ENCODE assay signal across 10 mouse cellular contexts in the genomic region with DNA sequence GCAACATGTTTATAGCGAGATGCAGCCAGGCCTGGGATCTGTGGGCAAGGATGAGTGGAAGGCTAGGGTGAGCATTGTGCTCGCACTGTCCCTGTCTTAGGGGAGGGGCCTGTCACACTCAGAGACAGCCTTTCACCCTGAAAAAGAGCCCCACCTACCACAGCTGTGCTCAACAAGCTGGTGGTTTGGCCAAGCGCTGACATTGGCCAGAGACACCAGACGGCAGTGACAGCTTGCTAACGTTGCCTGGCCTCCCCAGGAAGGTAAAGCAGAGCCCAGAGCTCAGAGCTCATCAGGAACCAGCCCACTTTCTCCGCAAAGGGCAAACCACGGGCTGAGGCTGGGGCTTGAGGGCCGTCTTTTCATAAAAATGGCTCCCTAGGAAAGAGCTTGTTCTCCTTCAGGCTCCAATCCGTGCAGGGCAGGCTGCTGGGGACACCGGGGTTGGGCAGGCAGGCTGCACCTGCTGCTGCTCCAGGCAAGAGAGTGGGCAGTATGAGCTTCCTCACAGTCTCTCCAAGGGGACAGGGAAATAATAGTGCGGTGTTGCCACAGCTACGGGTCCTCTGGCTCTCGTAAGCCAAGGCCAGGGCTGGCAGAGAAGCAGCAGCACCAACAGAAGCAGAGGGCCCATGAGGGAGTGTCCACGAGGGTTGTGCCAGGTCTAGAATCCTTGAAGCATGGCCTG. TPM values are rescaled to one million over a fixed set of nuclear protein-coding genes. Genes with fewer than 3 reads are reported as not detected.
DNase-seq lines count a peak whose midpoint lies in the region; ATAC-seq and TF ChIP-seq lines count a peak whose summit lies in the region.
"Had no signal": no experiment of that assay in that cellular context is flagged by ENCODE, and none has a peak within 500 bp of the region (broad histone marks: within the 10 kb centered on the region; RNA-seq: fewer than 3 reads in every experiment).

No protein-coding gene starts in this region.

- 23% methylated on average over 14 of the region's 14 CpGs for WGBS in hindbrain, postnatal 0 days

- no peaks in the 10 kb centered on the region for H3K27me3 ChIP-seq in hindbrain, postnatal 0 days (ENCODE audit: insufficient read depth, low read length)

- 0 out of 2 replicates have a peak, but pooled peaks have one; percentile 18 for ATAC-seq in frontal cortex, adult (ENCODE audit: low TSS enrichment)
- ATAC-seq in hindbrain, postnatal 0 days, result peak; percentile 67
- no peak for ATAC-seq in erythroid progenitor cell, adult 5-6 weeks (replicated peaks; ENCODE audit: low FRiP score, poor library complexity, severe bottlenecking)

- H3K4me3 ChIP-seq in hindbrain, postnatal 0 days (ENCODE audit: low read length), result no peak overlapping the region
- H3K4me3 ChIP-seq: liver, embryonic 15.5 days had no signal

- peak overlapping the region; percentile 35 for H3K9ac ChIP-seq in hindbrain, postnatal 0 days (replicated peaks; ENCODE audit: low read length)
- H3K9ac ChIP-seq: liver, embryonic 15.5 days had no signal

- H3K36me3 ChIP-seq in hindbrain, postnatal 0 days (ENCODE audit: insufficient read depth, low read length), result no peaks in the 10 kb centered on the region
- H3K36me3 ChIP-seq: liver, embryonic 15.5 days had no signal

- peaks cover 9% of the 10 kb centered on the region; the same call in 1 of the 2 replicates for H3K4me1 ChIP-seq in hindbrain, postnatal 0 days (ENCODE audit: insufficient read depth, low read length)

- no peak for DNase-seq in frontal cortex, adult 2 months (ENCODE audit: extremely low spot score in 1 of 2, low spot score in 1 of 2)
- DNase-seq in 416B (ENCODE audit: low read depth), result peak; percentile 60
- peak; percentile 87 for DNase-seq in brain, adult 2 months (ENCODE audit: low read depth, low spot score)
- peak; percentile 81 for DNase-seq in hindbrain, postnatal 0 days (ENCODE audit: low spot score)
- no peak for DNase-seq in gastrocnemius, postnatal 25 days
- no peak for DNase-seq in urinary bladder, postnatal 4 days (ENCODE audit: low spot score in 2 of 2)
- DNase-seq: right cerebral cortex, postnatal 4 days had no signal

- peak overlapping the region; percentile 2; the same call in 1 of the 2 replicates for H3K4me2 ChIP-seq in hindbrain, postnatal 0 days (ENCODE audit: low read depth, low read length)
- H3K4me2 ChIP-seq: liver, embryonic 15.5 days had no signal

- H3K27ac ChIP-seq in hindbrain, postnatal 0 days, result peak overlapping the region; percentile 79
- H3K27ac ChIP-seq: liver, embryonic 15.5 days had no signal

- H3K9me3 ChIP-seq in hindbrain, postnatal 0 days (ENCODE audit: low read length), result no peaks in the 10 kb centered on the region
- H3K9me3 ChIP-seq: liver, embryonic 15.5 days had no signal

- TF ChIP-seq CTCF in hindbrain, postnatal 0 days (IDR thresholded peaks at IDR 0.05; ENCODE audit: low read depth), result no peak

RNA-seq across cellular contexts. Expression of gene Aatk, which starts 4.3 kb away (rescaled TPM):
- polyA plus RNA-seq in frontal cortex, adult 2 months (2012; rRNA removed), result 182 and 188 TPM in 2 replicates
- total RNA-seq in hindbrain, postnatal 0 days (2014; rRNA removed), result 161 and 184 TPM in 2 replicates
- polyA plus RNA-seq in hindbrain, postnatal 0 days (2015; fragmentation: Nextera tagmentation; extraction: Ambion mirVana), result 33.3 and 35.5 TPM in 2 replicates
- total RNA-seq in erythroid progenitor cell, adult 5-6 weeks (2015; ENCODE audit: low replicate concordance), result 0.84 and 1.4 TPM in 2 replicates
- total RNA-seq in erythroid progenitor cell, adult 5-6 weeks (2017; ENCODE audit: low replicate concordance), result 0.26 and 0.53 TPM in 2 replicates
- 1 to 10 TPM; 4.8 to 4.9 TPM for total RNA-seq in gastrocnemius, postnatal 25 days (2021)

RNA-seq across cellular contexts. Expression of gene Cep131, which starts 35.4 kb away (rescaled TPM):
- polyA plus RNA-seq in frontal cortex, adult 2 months (2012; rRNA removed), result 38.8 and 43.4 TPM in 2 replicates
- total RNA-seq in hindbrain, postnatal 0 days (2014; rRNA removed), result 18.5 and 18.7 TPM in 2 replicates
- 23.3 and 26.4 TPM in 2 replicates for polyA plus RNA-seq in hindbrain, postnatal 0 days (2015; fragmentation: Nextera tagmentation; extraction: Ambion mirVana)
- total RNA-seq in erythroid progenitor cell, adult 5-6 weeks (2015; ENCODE audit: low replicate concordance), result 3.2 TPM in 1 of 2 replicates, not detected in the other
- 0.51 and 2.3 TPM in 2 replicates for total RNA-seq in erythroid progenitor cell, adult 5-6 weeks (2017; ENCODE audit: low replicate concordance)
- total RNA-seq in gastrocnemius, postnatal 25 days (2021), result 1 to 10 TPM; 5.1 to 7.2 TPM

RNA-seq across cellular contexts. Expression of gene Tepsin, which starts 47.3 kb away (rescaled TPM):
- polyA plus RNA-seq in frontal cortex, adult 2 months (2012; rRNA removed), result 31.1 and 35.6 TPM in 2 replicates
- total RNA-seq in hindbrain, postnatal 0 days (2014; rRNA removed), result 30.6 and 31.6 TPM in 2 replicates
- polyA plus RNA-seq in hindbrain, postnatal 0 days (2015; fragmentation: Nextera tagmentation; extraction: Ambion mirVana), result 13.8 and 14.8 TPM in 2 replicates
- total RNA-seq in erythroid progenitor cell, adult 5-6 weeks (2015; ENCODE audit: low replicate concordance), result 4.3 and 27.2 TPM in 2 replicates
- total RNA-seq in erythroid progenitor cell, adult 5-6 weeks (2017; ENCODE audit: low replicate concordance), result 11.0 and 25.7 TPM in 2 replicates
- total RNA-seq in gastrocnemius, postnatal 25 days (2021), result 1 to 10 TPM; 5.2 to 5.5 TPM

RNA-seq across cellular contexts. Expression of gene Ndufaf8, which starts 47.5 kb away (rescaled TPM):
- 42.3 and 46.2 TPM in 2 replicates for polyA plus RNA-seq in frontal cortex, adult 2 months (2012; rRNA removed)
- 56.1 and 82.6 TPM in 2 replicates for total RNA-seq in hindbrain, postnatal 0 days (2014; rRNA removed)
- 62.7 and 70.2 TPM in 2 replicates for polyA plus RNA-seq in hindbrain, postnatal 0 days (2015; fragmentation: Nextera tagmentation; extraction: Ambion mirVana)
- 12.6 TPM in 1 of 2 replicates, not detected in the other for total RNA-seq in erythroid progenitor cell, adult 5-6 weeks (2015; ENCODE audit: low replicate concordance)
- 3.1 TPM in 1 of 2 replicates, not detected in the other for total RNA-seq in erythroid progenitor cell, adult 5-6 weeks (2017; ENCODE audit: low replicate concordance)
- total RNA-seq in gastrocnemius, postnatal 25 days (2021), result 10 to 100 TPM; 30.9 to 39.5 TPM

Comparison
In these comparisons a context has a peak if more than half of its experiments do, and no peak if none do; other contexts are left out.
1. DNase-seq: peak in 416B (single experiment), brain, adult 2 months (single experiment) and hindbrain, postnatal 0 days (single experiment); none in frontal cortex, adult 2 months (0 of 2), gastrocnemius, postnatal 25 days (single experiment) and urinary bladder, postnatal 4 days (0 of 2).
2. RNA of gene Aatk, which starts 4.3 kb away (total RNA-seq): 161 to 184 TPM in hindbrain, postnatal 0 days; 4.8 to 4.9 TPM in gastrocnemius, postnatal 25 days and 0.26 to 1.4 TPM in erythroid progenitor cell, adult 5-6 weeks; every median in the first group is over 10 times any median in the second.